Mouse (Mus musculus) gastrocnemius, adult 8-10 months (tissue): ENCODE data around the gene Ccl3. TPM values are rescaled to one million over a fixed set of nuclear protein-coding genes. Genes with fewer than 3 reads are reported as not detected.

Experiments
- DNase-seq, 2 experiments: peaks; one replicate each; pipeline ENCODE4 v3.0.0; 2022; ENCODE audit warnings: low spot score in 2 of 2
- total RNA-seq, 4 experiments: library from RNA; stranded (reverse); gene quantifications; 2 replicates each; pipeline ENCODE4 v1.2.4; 2022

The Ccl3 gene
- total RNA-seq, result not detected

DNA sequence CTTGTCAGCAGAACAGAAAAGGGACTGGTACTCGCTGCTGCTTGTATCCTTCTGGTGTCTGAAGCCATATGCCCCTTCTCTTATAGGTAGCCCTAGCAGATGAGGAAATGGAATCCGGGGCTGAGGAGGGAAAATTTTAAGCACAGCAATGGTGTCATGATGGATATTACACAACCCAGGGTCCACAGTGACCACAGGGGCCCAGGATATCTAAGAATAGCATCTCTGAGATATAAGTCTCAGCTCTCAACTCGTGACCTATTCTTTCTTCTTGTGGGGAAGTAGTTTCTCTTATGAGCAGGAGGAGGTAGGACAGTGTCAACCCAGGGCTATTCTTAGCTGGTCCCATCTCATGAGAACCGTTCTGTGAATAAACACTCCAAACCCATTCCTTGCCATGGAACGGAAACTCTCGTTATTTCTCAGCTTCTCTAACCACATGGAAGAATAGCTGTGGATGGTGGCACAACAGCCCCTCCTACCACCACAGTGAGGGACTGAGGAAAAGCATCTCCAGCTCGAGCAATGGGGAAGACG lies at the start of gene Ccl3:
Gene Ccl3, minus strand, starts transcription at position 51 of the 537 bp plus-strand sequence.
- DNase-seq, result no peak

DNA sequence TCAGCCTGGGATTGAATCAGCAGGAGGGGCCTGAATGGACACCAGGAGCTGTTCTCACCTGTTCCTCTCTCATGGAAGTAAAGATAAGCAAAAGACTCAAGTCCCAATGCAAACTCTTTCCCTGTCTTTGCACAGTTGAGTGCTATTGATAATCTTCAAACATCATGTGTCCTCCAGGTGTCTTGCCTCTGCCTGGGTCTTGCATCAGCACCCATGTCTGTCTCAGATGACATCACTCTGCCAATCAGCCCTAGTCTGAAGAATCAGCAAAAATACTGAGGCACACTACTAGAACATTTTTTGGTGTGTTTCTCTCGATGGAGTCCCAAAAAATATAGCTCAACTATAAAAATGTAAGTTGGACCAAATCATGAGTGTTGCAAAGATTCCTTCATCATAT lies 42.9 kb upstream of the Ccl3 start:
- DNase-seq, result no peak

- no peak for DNase-seq
Measured at GRCm38 (mm10) chr11:83689918-83690317, 40.8 kb upstream of the Ccl3 start.

DNA sequence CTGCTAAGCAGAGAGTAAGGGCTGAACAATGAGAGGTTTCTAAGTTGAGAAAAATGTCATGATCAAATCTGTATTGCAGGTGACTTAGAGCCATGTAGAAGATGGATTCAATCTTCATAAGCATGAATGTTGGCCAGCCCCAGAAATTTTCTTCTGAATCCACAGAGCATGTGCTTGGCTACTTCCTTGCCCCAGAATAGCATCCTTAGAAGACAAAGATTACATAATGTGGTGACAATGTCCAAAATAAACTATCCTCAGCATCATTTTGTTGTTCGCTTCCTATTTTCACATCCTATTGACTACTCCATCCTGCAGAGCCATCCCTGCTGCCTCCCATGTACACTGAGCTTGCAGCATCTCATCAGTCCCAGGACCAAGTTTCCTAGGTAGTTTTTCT lies 26.5 kb upstream of the Ccl3 start:
- DNase-seq, result no peak

- DNase-seq, result no peak
Measured at GRCm38 (mm10) chr11:83671743-83672142, 22.6 kb upstream of the Ccl3 start.

GRCm38 (mm10) chr11:83663532-83663931 lies 14.4 kb upstream of the Ccl3 start:
- no peak for DNase-seq

DNA sequence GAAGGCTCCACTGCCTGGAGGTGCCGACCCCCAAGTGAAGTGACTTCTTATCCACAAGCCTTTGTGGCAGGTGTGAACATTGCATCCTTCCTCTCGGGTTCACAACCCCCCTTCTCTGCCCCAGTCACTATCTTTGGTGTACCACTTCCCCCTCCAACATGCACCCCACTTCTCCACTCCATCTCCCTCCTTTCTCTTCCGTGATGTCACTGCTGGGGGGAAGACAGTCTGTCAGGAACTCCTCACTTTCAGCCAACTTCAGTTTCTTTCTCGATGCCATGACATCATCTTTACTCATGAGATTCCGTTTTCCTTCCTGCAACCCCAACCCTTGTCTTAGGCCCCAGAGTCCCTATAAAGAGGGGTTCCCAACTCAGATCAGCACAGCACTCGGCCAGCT lies 13.0 kb upstream of the Ccl3 start, which contains the start of gene Ccl4:
Gene Ccl4, plus strand, starts transcription at position 381 of the 400 bp plus-strand sequence.
- DNase-seq, result no peak

DNA sequence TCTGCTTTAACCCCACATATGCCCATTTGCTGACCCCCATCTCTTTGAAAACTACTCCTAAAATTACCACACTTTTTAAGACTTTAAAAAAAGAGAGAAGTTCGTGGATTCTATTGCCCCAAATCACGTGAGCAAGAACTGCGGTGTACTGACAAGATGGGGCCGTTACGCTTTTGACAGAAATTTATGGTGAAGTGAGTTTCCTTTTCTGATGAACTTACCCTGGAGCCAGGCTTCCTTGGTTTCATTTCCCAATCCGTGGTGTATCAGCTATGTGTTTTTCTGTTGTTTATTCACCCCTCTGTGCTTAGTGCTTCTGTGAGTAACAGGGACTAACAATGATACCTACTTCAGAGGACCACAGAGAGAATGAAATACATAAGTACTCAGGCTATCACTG lies 9.6 kb upstream of the Ccl3 start:
- DNase-seq, result no peak

GRCm38 (mm10) chr11:83657508-83657907 lies 8.4 kb upstream of the Ccl3 start:
- DNase-seq, result no peak

DNA sequence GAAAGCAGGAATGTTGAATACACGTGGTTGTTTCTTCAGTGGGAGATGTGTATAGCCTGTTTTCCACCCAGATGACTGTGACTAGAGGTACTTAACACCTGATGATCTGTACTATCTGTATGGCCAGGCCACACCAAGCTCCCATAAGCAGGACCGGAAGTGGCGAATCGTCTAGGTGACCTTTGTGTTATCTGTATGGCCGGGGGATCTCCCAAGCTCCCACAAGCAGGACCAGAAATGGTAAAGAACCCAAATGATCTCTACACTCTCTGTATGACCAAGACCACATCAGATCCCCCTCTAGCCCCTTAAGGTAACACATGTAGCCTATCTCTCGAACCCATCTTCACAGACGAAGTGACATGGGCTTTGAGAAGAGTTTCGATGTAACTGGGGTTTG lies 5.5 kb upstream of the Ccl3 start:
- no peak for DNase-seq

GRCm38 (mm10) chr11:83646356-83647149 lies 2.6 kb downstream of the Ccl3 start:
- no peak for DNase-seq

DNA sequence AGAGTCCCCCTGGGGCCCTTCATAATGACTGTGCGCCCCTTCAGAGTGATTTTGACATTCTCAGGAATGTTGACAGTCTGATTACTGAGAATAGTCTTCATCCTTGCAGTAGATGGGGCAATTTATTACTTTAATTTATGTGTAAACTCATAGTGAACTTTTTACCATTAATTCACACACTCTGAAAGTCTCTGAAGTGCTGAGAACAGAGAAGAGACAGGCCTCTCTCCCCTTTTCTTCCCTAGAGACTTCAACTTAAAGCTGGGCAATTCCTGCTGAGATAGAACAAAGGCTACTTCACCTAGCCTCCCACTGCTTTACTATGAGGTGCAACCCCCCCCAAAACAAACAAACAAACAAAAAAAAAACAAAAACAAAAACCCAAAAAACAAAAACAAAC lies 3.6 kb downstream of the Ccl3 start, which contains the start of gene Rpl9-ps1:
Gene Rpl9-ps1, minus strand, starts transcription at position 101 of the 400 bp plus-strand sequence.
- no peak for DNase-seq

DNA sequence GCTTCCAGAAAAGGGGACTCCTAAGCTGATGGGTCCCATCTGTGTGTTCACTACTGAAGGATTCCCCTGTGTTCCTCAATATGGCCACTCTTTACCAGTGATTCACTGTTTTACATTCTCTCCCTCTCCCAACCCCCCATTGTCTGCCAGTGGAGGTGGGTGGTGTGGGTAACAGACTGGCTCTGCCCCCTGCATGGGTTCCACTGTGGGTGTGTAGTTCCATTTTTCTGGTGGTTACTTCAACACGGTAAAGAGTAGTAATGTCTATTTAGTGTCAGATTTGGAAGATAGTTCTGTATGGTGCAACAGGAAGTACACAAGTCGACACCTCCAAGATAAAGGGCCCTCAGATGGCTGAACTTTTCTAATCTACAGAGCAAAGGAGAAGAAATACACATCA lies 7.9 kb downstream of the Ccl3 start:
- DNase-seq, result no peak

- DNase-seq, result no peak
Measured at GRCm38 (mm10) chr11:83640141-83640540, 9.0 kb downstream of the Ccl3 start.

GRCm38 (mm10) chr11:83639533-83639932 lies 9.6 kb downstream of the Ccl3 start:
- DNase-seq, result no peak

GRCm38 (mm10) chr11:83638934-83639333 lies 10.2 kb downstream of the Ccl3 start:
- no peak for DNase-seq

DNA sequence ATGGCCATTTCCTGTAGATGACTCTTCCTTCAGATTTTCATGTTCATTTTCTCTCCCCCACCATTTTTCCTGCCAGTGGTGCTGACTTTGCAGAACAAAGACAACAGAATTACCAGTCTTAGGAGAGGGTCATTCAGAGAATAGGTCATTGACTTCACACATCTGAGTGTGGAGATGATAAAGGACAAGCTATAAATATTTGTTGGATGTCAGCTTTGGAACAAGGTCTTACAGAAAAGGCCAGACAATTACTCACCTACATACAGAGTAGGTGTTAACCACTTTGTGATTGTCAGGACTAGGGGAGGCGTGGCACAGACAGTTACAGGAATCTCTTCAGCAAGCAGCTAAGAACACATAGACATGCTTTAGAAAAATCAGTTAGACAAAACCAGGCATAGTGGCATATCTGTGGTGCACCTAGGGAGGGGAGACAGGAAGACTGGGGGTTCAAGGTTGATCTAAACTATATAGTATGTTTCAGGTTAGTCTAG lies 12.4 kb downstream of the Ccl3 start:
- DNase-seq, result no peak

GRCm38 (mm10) chr11:83634898-83635297 lies 14.3 kb downstream of the Ccl3 start:
- no peak for DNase-seq

- DNase-seq, result no peak
Measured at GRCm38 (mm10) chr11:83634425-83634824, 14.7 kb downstream of the Ccl3 start.

DNA sequence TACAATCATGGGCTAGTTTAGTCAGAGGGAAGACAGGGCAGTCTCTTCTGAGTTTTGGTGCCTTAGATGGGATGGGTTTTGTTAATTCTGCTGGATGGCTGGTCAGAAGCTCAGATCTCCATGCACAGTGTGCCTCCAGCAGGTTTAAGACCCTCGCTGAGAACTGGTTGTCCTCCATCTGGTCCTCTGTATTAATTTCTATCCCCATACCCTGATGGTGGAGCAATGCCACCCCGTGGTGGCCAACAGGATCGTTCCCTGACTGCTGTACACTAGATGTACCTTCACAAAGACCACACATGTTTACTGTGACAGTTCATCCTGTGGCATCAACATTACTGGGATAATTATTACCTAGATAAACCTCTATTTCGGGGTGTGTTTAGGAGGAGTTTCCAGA lies 16.4 kb downstream of the Ccl3 start:
- DNase-seq, result no peak

DNA sequence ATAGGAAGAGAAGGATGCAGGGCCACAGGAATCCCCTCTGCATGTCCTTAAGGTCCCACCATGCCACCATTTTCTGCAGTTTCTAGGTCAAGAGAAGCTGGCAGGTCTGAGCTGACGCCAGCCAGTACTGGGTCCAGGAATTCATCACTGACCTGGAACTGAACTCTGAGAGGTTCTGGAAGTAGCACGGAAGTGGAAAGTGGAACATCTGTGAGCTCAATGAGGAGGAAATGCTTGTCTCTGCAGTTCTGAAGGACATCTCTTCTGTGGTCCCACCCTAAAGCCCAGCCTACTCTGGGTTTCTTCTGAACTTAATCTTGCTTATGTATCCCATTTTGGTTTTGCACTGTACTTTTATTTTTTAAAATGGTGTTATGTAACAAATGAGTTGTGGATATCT lies 18.1 kb downstream of the Ccl3 start:
- no peak for DNase-seq

DNA sequence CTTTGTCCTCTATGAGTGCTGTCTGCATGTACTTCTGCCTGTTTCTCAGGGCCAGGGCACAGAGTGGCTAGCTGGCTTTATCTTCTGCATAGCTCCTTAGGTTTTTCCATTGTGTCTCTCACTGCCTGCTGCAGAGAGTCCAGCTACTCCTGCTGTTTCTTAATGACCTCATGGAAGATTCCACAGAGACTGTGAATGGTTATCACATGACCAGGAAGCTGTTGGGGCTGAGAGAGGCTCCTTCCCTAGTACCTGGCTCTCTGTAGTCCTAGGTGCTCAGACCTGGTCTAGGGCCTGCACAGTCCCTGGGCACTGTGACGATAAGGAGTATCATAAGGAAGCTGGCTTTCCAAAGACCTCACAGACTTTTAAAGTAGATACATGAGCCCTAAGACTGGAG lies 18.5 kb downstream of the Ccl3 start:
- DNase-seq, result no peak

DNA sequence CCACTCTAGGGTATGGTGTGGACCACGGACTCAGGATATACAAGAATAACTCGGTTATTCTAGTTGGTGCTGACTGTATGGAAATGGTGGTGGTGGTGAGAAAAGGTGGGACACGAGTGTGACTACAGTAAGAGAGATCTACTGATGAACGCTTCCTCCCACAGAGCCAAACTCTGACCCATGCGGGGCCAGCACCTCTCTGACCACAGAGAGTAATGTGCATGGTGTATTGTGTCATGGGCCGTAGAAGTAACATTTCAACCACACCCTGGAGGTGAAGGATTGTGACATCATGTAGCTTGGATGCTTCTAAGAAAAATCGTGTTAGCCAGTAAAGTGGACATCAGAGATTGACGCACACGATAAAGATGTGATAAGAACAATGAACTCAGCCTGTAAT lies 20.3 kb downstream of the Ccl3 start:
- no peak for DNase-seq
